Mouse (Mus musculus) heart, embryonic 14.5 days (tissue): ENCODE data around the gene 5830411N06Rik. TPM values are rescaled to one million over a fixed set of nuclear protein-coding genes. Genes with fewer than 3 reads are reported as not detected.

ENCODE experiments used
- ATAC-seq: fragments of 200-750 bp; cut with Nextera tagmentation; 2 replicates; pipeline ENCODE4 v1.8.0; 2017; ENCODE audit warnings: low read depth, moderate TSS enrichment; ENCODE audit not compliant: insufficient number of reproducible peaks, insufficient read depth, low FRiP score
- H3K27ac ChIP-seq, 2 experiments: fragments of 200-500 bp in 1 of 2; fragments of 300-500 bp in 1 of 2; sonication (generic) in 1 of 2; replicated peaks in 1 of 2; 2 replicates each; pipeline ENCODE4 v1.5.1; 2012 to 2014; ENCODE audit warnings: low read depth in 2 of 2, low read length in 2 of 2, control low read depth in 1 of 2, mild to moderate bottlenecking in 1 of 2, mixed read lengths in 1 of 2; ENCODE audit not compliant: control insufficient read depth in 1 of 2, insufficient read depth in 1 of 2
- H3K27me3 ChIP-seq: fragments of 300-500 bp; sonication (generic); 2 replicates; pipeline ENCODE4 v1.6.1; 2014; ENCODE audit warnings: mild to moderate bottlenecking, low read length, control low read depth; ENCODE audit not compliant: control insufficient read depth, insufficient read depth
- H3K36me3 ChIP-seq: fragments of 300-500 bp; sonication (generic); 2 replicates; pipeline ENCODE4 v1.6.1; 2014; ENCODE audit warnings: mild to moderate bottlenecking, control low read depth, low read length, mixed read lengths; ENCODE audit not compliant: control insufficient read depth, insufficient read depth
- H3K4me1 ChIP-seq, 2 experiments: fragments of 200-500 bp in 1 of 2; fragments of 300-500 bp in 1 of 2; sonication (generic) in 1 of 2; 2 replicates each; pipeline ENCODE4 v1.6.1; 2012 to 2014; ENCODE audit warnings: low read length in 2 of 2, control low read depth in 1 of 2, mixed read lengths in 1 of 2; ENCODE audit not compliant: control insufficient read depth in 2 of 2, insufficient read depth in 2 of 2
- H3K4me2 ChIP-seq: fragments of 300-500 bp; sonication (generic); 2 replicates; pipeline ENCODE4 v1.6.1; 2014; ENCODE audit warnings: mild to moderate bottlenecking, low read length
- H3K4me3 ChIP-seq, 2 experiments: fragments of 200-500 bp in 1 of 2; fragments of 300-500 bp in 1 of 2; sonication (generic) in 1 of 2; 2 replicates each; pipeline ENCODE4 v1.5.1; 2012 to 2014; ENCODE audit warnings: low read length in 2 of 2, mild to moderate bottlenecking in 2 of 2, control low read depth in 1 of 2, low read depth in 1 of 2, moderate library complexity in 1 of 2; ENCODE audit not compliant: control insufficient read depth in 1 of 2, insufficient read depth in 1 of 2
- H3K9ac ChIP-seq: fragments of 300-500 bp; sonication (generic); 2 replicates; pipeline ENCODE4 v1.6.1; 2014; ENCODE audit warnings: mild to moderate bottlenecking, low read length
- H3K9me3 ChIP-seq: fragments of 300-500 bp; sonication (generic); 2 replicates; pipeline ENCODE4 v1.6.1; 2016; ENCODE audit warnings: low read length, control low read depth; ENCODE audit not compliant: control insufficient read depth
- WGBS: fragments of 180-500 bp; shearing (Covaris S2); extraction: QIAGEN DNeasy Blood & Tissue Kit; methylation state at CpG from one replicate; pipeline ENCODE4 v1.1.7; 2014; 5-methylcytosine and 5-hydroxymethylcytosine counted together
- polyA plus RNA-seq: library from polyadenylated mRNA; unstranded; fragments of >200 nt; fragmentation: Nextera tagmentation; extraction: Ambion mirVana; gene quantifications from 2 replicates; pipeline ENCODE4 v1.2.1, GENCODE M21; 2014

The 5830411N06Rik gene
- polyA plus RNA-seq, 1 experiment from 2014 or later: not detected

GRCm38 (mm10) chr7:140219268-140219667, 27.8 kb upstream of the 5830411N06Rik start:
- no peaks in the 10 kb centered on the region for H3K9me3 ChIP-seq
- 6% methylated on average over 1 of the region's 1 CpGs for WGBS
- ATAC-seq: no peak
- H3K9ac ChIP-seq: no peak overlapping the region
- no peak overlapping the region for H3K27ac ChIP-seq
- H3K27me3 ChIP-seq: no peaks in the 10 kb centered on the region
- H3K36me3 ChIP-seq: no peaks in the 10 kb centered on the region
- no peak overlapping the region for H3K4me3 ChIP-seq
- no peak overlapping the region for H3K4me2 ChIP-seq
- H3K4me1 ChIP-seq: no peaks in the 10 kb centered on the region

DNA sequence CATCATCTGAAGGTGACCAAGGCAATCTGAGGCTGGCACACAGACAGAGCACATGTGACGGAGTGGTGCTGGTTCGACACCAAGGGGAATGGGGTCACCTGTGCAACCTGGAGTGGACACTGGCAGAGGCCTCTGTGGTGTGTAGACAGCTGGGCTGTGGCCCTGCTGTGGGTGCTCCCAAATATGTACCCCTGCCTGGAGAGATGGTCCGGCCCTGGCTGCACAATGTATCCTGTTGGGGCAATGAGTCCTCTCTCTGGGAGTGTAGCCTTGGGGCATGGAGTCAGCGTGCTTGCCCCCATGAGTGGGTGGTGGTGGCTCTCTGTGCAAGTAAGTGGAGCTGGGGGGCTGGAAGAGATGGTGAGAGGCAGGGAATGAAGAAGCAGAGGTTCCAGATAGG, 26.7 kb upstream of the 5830411N06Rik start:
- H3K4me1 ChIP-seq: no peaks in the 10 kb centered on the region
- no peaks in the 10 kb centered on the region for H3K27me3 ChIP-seq
- 67% methylated on average over 4 of the region's 4 CpGs for WGBS
- ATAC-seq: no peak
- H3K36me3 ChIP-seq: no peaks in the 10 kb centered on the region
- no peaks in the 10 kb centered on the region for H3K9me3 ChIP-seq
- H3K4me2 ChIP-seq: no peak overlapping the region
- H3K4me3 ChIP-seq: no peak overlapping the region
- no peak overlapping the region for H3K27ac ChIP-seq
- H3K9ac ChIP-seq: no peak overlapping the region

- 69% methylated on average over 13 of the region's 13 CpGs for WGBS
- no peaks in the 10 kb centered on the region for H3K36me3 ChIP-seq
- no peaks in the 10 kb centered on the region for H3K9me3 ChIP-seq
- H3K4me1 ChIP-seq: no peaks in the 10 kb centered on the region
- H3K27ac ChIP-seq: no peak overlapping the region
- no peak for ATAC-seq
- H3K4me2 ChIP-seq: no peak overlapping the region
- H3K9ac ChIP-seq: no peak overlapping the region
- no peaks in the 10 kb centered on the region for H3K27me3 ChIP-seq
- H3K4me3 ChIP-seq: no peak overlapping the region
Measured at GRCm38 (mm10) chr7:140224209-140224608, 22.9 kb upstream of the 5830411N06Rik start.

- no peaks in the 10 kb centered on the region for H3K36me3 ChIP-seq
- H3K4me2 ChIP-seq: no peak overlapping the region
- WGBS: 81% methylated on average over 13 of the region's 13 CpGs
- H3K4me1 ChIP-seq: no peaks in the 10 kb centered on the region
- H3K4me3 ChIP-seq: no peak overlapping the region
- no peak for ATAC-seq
- no peak overlapping the region for H3K27ac ChIP-seq
- no peaks in the 10 kb centered on the region for H3K9me3 ChIP-seq
- H3K27me3 ChIP-seq: no peaks in the 10 kb centered on the region
- H3K9ac ChIP-seq: no peak overlapping the region
Measured at GRCm38 (mm10) chr7:140228476-140228875, 18.6 kb upstream of the 5830411N06Rik start.

DNA sequence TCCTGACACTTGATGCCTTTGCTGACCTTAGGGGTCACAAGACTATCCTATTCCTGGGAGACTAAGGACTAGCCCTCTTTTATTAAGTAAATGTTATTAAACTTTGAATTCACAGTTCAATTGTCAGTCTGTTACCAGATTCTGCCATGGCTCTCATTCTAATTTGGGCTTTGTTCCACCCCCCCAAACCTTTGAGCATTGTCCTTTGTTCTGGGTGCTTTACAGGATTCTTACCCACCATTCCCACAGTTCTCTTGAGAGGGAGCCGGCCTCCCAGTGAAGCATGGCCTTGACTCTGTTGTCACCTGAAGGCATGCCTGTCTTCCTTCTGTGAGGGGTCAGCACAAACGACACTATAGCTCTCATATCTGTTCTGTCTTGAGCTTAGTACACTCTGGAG, 16.1 kb upstream of the 5830411N06Rik start:
- no peak overlapping the region for H3K4me2 ChIP-seq
- no peaks in the 10 kb centered on the region for H3K4me1 ChIP-seq
- no peaks in the 10 kb centered on the region for H3K27me3 ChIP-seq
- no peak overlapping the region for H3K4me3 ChIP-seq
- H3K27ac ChIP-seq: no peak overlapping the region
- ATAC-seq: no peak
- H3K9ac ChIP-seq: no peak overlapping the region
- H3K36me3 ChIP-seq: no peaks in the 10 kb centered on the region
- H3K9me3 ChIP-seq: no peaks in the 10 kb centered on the region
- WGBS: 73% methylated on average over 2 of the region's 2 CpGs

DNA sequence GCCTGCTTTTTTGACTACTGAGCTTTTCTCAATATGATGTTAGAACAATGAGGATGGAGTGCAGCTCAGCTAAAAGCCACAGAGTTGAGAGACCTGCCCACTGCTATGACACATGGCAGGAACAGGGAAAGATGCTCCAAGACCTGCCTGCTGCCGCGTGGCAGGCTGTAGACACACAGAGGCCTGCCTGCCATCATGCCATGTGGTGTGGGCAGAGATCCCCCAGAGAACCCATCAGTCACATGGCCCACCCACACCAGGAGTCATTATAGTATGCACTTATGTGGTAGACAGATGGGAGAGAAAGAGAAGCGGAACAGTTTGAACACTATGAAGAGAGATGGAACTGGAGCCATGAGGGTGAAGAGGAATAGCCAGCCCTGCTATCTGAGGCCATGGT, 13.4 kb upstream of the 5830411N06Rik start:
- WGBS: 77% methylated on average over 3 of the region's 3 CpGs
- H3K36me3 ChIP-seq: no peaks in the 10 kb centered on the region
- H3K4me3 ChIP-seq: no peak overlapping the region
- H3K9me3 ChIP-seq: no peaks in the 10 kb centered on the region
- no peak overlapping the region for H3K4me2 ChIP-seq
- no peaks in the 10 kb centered on the region for H3K27me3 ChIP-seq
- no peak for ATAC-seq
- no peak overlapping the region for H3K27ac ChIP-seq
- H3K4me1 ChIP-seq: no peaks in the 10 kb centered on the region
- no peak overlapping the region for H3K9ac ChIP-seq

DNA sequence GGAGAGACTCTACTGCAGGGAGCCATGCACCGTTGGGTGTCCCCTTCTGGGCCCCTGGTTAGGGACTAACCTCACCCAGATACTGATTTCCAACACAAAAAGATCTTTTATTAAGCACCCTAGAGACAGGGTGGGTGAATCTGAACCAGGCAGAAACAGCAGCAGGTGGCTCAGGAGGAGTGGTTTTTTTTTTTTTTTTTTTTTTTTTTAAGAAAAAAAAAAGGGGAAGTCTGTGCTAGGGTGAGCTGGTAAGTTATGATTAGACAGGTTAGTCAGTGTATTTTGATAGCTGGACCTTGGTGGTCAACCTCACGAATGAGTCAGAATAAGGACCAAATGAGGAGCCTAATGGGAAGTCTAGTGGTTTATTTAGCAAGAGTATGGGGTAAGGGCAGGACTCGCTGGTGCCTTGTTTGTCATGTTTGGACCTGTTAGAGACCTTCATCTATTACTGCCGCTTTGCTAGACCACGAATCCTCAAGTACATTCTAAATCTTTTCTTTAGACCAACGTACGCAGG, 6.8 kb downstream of the 5830411N06Rik start:
- 75% methylated on average over 7 of the region's 7 CpGs for WGBS
- H3K9me3 ChIP-seq: peaks cover 3% of the 10 kb centered on the region; the same call in 1 of the 2 replicates
- H3K27ac ChIP-seq: no peak overlapping the region

GRCm38 (mm10) chr7:140295746-140296145, 48.7 kb downstream of the 5830411N06Rik start:
- no peaks in the 10 kb centered on the region for H3K36me3 ChIP-seq
- no peaks in the 10 kb centered on the region for H3K9me3 ChIP-seq
- no peak overlapping the region for H3K27ac ChIP-seq
- no peaks in the 10 kb centered on the region for H3K27me3 ChIP-seq
- no peak overlapping the region for H3K4me2 ChIP-seq
- H3K4me3 ChIP-seq: no peak overlapping the region
- ATAC-seq: no peak
- H3K9ac ChIP-seq: no peak overlapping the region
- 81% methylated on average over 9 of the region's 9 CpGs for WGBS
- no peaks in the 10 kb centered on the region for H3K4me1 ChIP-seq

More for the DNA sequence above, 6.8 kb downstream of the 5830411N06Rik start:
- no peaks in the 10 kb centered on the region for H3K4me1 ChIP-seq
- no peak overlapping the region for H3K9ac ChIP-seq
- no peak for ATAC-seq
- H3K4me2 ChIP-seq: no peak overlapping the region
- H3K27me3 ChIP-seq: no peaks in the 10 kb centered on the region
- no peak overlapping the region for H3K4me3 ChIP-seq
- H3K36me3 ChIP-seq: no peaks in the 10 kb centered on the region
